Mouse (Mus musculus) ES-Bruce4 (cell line): ENCODE results near the gene Plekhm1. TPM values are rescaled to one million over a fixed set of nuclear protein-coding genes. Genes with fewer than 3 reads are reported as not detected.

Experiments used
- H3K27ac ChIP-seq: 2 replicates; pipeline ENCODE4 v1.5.1; 2012; ENCODE audit warnings: low read length, inconsistent platforms; ENCODE audit not compliant: insufficient read depth
- H3K27me3 ChIP-seq: 2 replicates; pipeline ENCODE4 v1.6.1; 2012; ENCODE audit warnings: mild to moderate bottlenecking, low read length, inconsistent platforms; ENCODE audit not compliant: control insufficient read depth, poor library complexity, insufficient read depth, severe bottlenecking
- H3K36me3 ChIP-seq: 2 replicates; pipeline ENCODE4 v1.6.1; 2012; ENCODE audit warnings: inconsistent platforms, mild to moderate bottlenecking, low read length, moderate library complexity; ENCODE audit not compliant: control insufficient read depth, poor library complexity, insufficient read depth, severe bottlenecking
- H3K4me1 ChIP-seq: one replicate; pipeline ENCODE4 v1.8.1; 2011; ENCODE audit warnings: low read length; ENCODE audit not compliant: control insufficient read depth, insufficient read depth
- H3K4me3 ChIP-seq: 2 replicates; pipeline ENCODE4 v1.5.1; 2011; ENCODE audit warnings: low read depth, mild to moderate bottlenecking, low read length
- H3K9ac ChIP-seq: 2 replicates; pipeline ENCODE4 v1.6.1; 2012; ENCODE audit warnings: low read depth, mild to moderate bottlenecking, inconsistent platforms; ENCODE audit not compliant: poor library complexity, severe bottlenecking
- H3K9me3 ChIP-seq: replicated peaks from 2 replicates; pipeline ENCODE4 v1.6.1; 2012; ENCODE audit warnings: mild to moderate bottlenecking, low read length, inconsistent platforms; ENCODE audit not compliant: control insufficient read depth, poor library complexity, insufficient read depth, severe bottlenecking
- CTCF ChIP-seq: IDR thresholded peaks from one replicate; pipeline ENCODE4 v1.8.1; 2011; ENCODE audit warnings: low read depth, low read length
- EP300 ChIP-seq: IDR thresholded peaks from 2 replicates; pipeline ENCODE4 v1.6.1; 2011; ENCODE audit warnings: low read depth, low read length; ENCODE audit not compliant: insufficient read depth
- POLR2A ChIP-seq: IDR thresholded peaks from one replicate; pipeline ENCODE4 v1.8.1; 2011; ENCODE audit warnings: low read length; ENCODE audit not compliant: insufficient read depth
- polyA plus RNA-seq: library from polyadenylated mRNA; stranded (reverse); fragments of >200 nt; gene quantifications from 2 replicates; pipeline ENCODE4 v1.2.4, GENCODE M21; 2011; ENCODE audit warnings: low read depth; ENCODE audit not compliant: missing spikeins, insufficient read depth, insufficient read length

Plekhm1 gene
- polyA plus RNA-seq, 1 experiment: 22.0 TPM

DNA sequence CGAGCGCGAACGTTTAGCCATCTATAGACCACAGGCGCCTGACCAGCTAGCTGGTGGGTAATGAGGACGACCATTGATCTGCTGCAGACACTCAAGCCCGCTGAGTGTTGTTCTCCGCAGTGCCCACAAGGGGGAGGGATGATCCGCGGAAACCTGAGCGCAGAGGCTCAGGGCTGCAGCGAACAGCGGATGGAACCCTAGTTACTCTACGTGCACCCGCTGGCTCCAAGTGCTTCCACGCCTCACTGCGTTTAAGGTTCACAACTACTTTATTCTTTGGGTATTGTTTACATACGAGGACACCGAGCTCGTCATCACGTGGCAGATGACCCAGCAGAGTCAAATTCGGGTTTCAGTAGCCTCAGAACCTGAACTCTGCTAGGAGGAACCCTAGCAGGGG, 53.4 kb downstream of the Plekhm1 start:
- H3K27ac ChIP-seq: no peak overlapping the region

DNA sequence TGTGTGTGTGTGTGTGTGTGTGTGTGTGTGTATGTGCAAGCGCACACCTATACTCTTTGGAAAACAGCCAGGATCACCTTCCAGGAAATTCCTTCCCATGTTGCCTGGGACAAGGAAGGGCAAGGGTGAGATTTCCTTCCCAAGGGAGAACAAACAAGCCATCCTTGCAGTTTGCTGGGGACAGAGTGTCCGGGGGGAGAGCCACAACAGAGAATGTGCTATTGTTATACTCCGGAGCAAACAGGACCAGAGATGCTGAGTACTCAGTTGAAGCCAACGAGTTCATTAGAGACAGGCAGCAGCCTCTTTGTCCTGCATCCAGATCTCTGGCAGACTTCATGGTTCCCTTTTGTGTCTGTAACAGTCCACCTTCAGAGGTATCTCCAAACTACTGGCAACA, 54.2 kb downstream of the Plekhm1 start:
- H3K27ac ChIP-seq: no peak overlapping the region
- H3K4me1 ChIP-seq: peaks cover 2% of the 10 kb centered on the region
- H3K27me3 ChIP-seq: no peaks in the 10 kb centered on the region
- no peak overlapping the region; the same call in 1 of the 2 replicates for H3K9ac ChIP-seq
- no peak for TF ChIP-seq EP300
- TF ChIP-seq POLR2A: no peak
- no peak for TF ChIP-seq CTCF
- no peaks in the 10 kb centered on the region for H3K36me3 ChIP-seq
- no peaks in the 10 kb centered on the region for H3K9me3 ChIP-seq
- H3K4me3 ChIP-seq: no peak overlapping the region

More for the DNA sequence above, 53.4 kb downstream of the Plekhm1 start:
- Histone ChIP-seq H3K9ac (peak overlapping the region; percentile 45; the same call in 1 of the 2 replicates), H3K4me1 (peaks cover 2% of the 10 kb centered on the region), H3K27me3 (no peaks in the 10 kb centered on the region), H3K36me3 (no peaks in the 10 kb centered on the region), H3K4me3 (peak overlapping the region; percentile 64), H3K9me3 (no peaks in the 10 kb centered on the region)
- TF ChIP-seq EP300 (0 out of 2 replicates have a peak, but pooled peaks have one; percentile 33), CTCF (peak; percentile 94), POLR2A (no peak)

DNA sequence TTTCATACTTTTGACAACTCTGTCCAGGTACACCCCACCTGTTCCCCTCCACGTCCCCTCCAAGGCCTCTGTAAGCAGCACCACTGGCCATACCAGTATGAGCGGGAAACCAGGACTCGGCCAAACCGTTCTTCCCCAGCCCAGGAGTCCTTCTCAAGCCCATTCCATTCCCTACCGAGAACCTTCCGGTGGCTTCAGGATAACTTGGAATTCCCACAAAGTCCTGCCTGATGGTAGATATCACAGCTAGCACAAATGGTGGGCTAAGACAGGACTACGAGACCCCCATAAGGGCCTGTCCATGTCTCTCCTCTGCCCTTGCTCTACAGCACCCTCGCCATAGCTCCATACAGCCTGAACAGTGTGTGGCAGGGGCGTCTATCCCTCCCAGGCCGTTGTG, 54.8 kb downstream of the Plekhm1 start:
- Histone ChIP-seq H3K9me3 (no peaks in the 10 kb centered on the region), H3K9ac (no peak overlapping the region), H3K36me3 (no peaks in the 10 kb centered on the region), H3K4me1 (peaks cover 2% of the 10 kb centered on the region), H3K27ac (no peak overlapping the region), H3K27me3 (no peaks in the 10 kb centered on the region), H3K4me3 (no peak overlapping the region)
- TF ChIP-seq POLR2A (no peak), EP300 (no peak), CTCF (no peak)

DNA sequence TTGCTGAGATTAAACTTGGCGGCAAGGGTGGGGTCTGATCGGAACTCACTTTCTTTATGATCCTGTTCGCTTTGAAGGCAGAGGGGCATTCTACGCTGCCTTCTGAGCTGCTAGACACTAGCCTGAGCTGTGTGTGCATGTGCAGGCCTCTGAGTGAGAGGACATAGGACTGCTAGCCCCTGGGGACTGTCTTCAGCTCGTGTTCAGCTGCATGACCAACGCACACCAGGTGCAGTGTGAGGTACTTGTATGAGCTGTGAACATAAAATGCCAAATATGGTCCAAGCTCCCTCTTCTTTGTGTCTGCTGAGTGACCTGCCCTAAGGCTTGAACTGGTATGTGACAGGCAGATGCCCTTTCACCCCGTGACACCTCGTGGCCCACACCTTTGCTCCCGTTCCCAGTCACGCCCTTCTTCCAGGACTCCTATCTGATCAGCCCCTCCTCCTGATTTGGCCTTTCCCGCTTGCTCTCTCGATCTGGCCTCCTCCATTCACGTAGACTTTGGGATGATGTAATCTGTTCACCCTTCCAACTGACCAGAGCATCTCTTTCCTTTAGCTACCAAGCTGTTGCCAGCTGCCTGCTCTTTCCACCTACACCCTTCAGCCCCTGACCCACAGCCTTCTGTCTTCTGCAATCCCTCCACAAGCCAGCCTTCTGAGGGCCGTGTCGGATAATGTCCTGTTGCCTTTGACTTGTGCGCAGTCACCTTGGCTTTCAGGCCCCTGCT, 55.4 kb downstream of the Plekhm1 start:
- TF ChIP-seq CTCF: no peak
- no peak for TF ChIP-seq EP300
- no peak for TF ChIP-seq POLR2A
- Histone ChIP-seq H3K36me3 (no peaks in the 10 kb centered on the region), H3K27me3 (no peaks in the 10 kb centered on the region), H3K9me3 (no peaks in the 10 kb centered on the region), H3K4me1 (peaks cover 2% of the 10 kb centered on the region), H3K9ac (no peak overlapping the region), H3K27ac (no peak overlapping the region), H3K4me3 (no peak overlapping the region)

DNA sequence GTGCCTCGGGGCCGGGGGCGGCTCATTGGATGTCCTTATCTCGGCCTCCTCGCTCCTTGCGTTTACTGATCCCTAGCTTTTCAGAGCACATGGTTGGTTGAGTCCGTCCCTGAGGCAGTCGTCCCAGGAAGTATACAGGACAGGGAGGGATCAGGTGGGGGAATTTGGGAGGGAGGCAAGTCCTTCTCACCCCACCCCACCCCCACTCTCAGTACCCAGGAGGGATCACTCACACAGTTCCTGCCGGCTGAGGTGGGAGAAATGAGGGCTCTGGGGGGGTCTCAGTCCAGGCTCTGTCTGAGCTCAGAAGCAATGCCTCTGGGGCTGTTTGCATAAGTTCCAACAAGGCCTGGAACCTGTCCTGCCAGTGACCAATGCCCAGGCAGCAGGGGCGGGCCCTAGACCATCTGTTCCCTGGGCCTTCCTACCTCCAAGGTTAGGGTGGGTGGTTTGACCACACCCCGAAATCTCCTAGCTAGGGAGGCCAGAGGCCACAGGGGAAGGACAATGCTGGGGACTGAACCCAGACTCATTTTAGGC, 56.4 kb downstream of the Plekhm1 start:
- H3K4me1 ChIP-seq: peaks cover 2% of the 10 kb centered on the region
- no peaks in the 10 kb centered on the region for H3K36me3 ChIP-seq
- peak overlapping the region; percentile 25; the same call in 1 of the 2 replicates for H3K9ac ChIP-seq
- no peak overlapping the region for H3K27ac ChIP-seq
- no peaks in the 10 kb centered on the region for H3K27me3 ChIP-seq
- peak overlapping the region; percentile 2; the same call in 1 of the 2 replicates for H3K4me3 ChIP-seq
- no peaks in the 10 kb centered on the region for H3K9me3 ChIP-seq
- TF ChIP-seq EP300 (0 out of 2 replicates have a peak, but pooled peaks have one; percentile 6), CTCF (no peak)

DNA sequence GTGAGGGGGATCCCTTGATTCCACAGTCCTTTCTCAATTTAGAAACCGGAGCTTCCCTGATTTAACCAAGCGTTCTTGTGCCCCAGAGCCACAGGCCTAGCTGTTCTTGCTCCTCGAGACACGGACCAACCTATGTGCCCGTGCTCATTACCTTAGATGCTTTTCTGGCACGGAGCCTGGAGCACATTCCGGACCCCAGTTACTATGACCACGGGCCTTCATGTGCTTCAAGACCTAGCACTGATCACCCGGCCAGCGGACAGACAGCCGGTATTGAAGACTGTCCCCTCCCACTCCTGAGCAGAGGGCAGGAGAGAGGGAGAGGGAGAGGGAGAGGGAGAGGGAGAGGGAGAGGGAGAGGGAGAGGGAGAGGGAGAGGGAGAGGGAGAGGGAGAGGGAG, 57.2 kb downstream of the Plekhm1 start:
- Histone ChIP-seq H3K4me1 (peaks cover 2% of the 10 kb centered on the region), H3K27ac (no peak overlapping the region)

More for the DNA sequence above, 57.2 kb downstream of the Plekhm1 start:
- H3K9me3 ChIP-seq: no peaks in the 10 kb centered on the region
- H3K36me3 ChIP-seq: no peaks in the 10 kb centered on the region
- H3K27me3 ChIP-seq: no peaks in the 10 kb centered on the region
- H3K4me3 ChIP-seq: no peak overlapping the region
- TF ChIP-seq CTCF (no peak), EP300 (no peak), POLR2A (no peak)
- H3K9ac ChIP-seq: peak overlapping the region; percentile 25; the same call in 1 of the 2 replicates
